Mouse (Mus musculus): ENCODE measurements at regions not wholly inside any gene's neighbourhood (a gene's known extent, or its start where the extent isn't known, plus 50 kb on each side); places are given as distances from the start of the nearest gene placed in this dataset.

DNA sequence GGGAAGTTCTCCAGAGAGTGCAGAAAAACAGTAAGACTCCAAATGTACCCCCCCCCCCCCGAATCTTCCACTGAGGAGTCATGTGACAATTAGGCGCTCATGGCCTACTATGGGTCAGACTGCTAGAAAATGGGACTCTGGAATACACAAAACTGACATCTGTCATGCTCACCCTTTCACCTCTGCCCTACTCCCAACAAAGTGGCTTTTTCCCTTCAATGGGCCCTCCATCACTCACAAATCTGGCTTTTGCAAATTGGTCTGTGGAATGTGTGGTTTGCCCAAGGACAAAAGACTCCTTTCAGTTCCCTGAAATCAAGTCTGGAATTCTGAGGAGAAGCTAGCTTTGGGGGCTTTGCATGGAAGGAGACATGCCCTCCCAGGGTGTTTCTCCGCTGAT, 109.0 kb downstream of the Sox4 start:
- in situ Hi-C loops (cut with MboI; ENCODE audit: low pct_ligation_motif_present, low pct_unique_long_range_greater_than_20kb, low sequenced_read_pairs) (no loop called here), dilution Hi-C loops (cut with MboI; ENCODE audit: extremely low pct_ligation_motif_present, extremely low pct_unique_long_range_greater_than_20kb, low sequenced_read_pairs) (no loop called here)
- peaks cover 5 to 12% of the 10 kb centered on the region in 2 experiments; a peak in 2 of 4 replicates for H3K4me1 ChIP-seq (ENCODE audit: control insufficient read depth in 1 of 2, insufficient read depth in 2 of 2)
- no peak for TF ChIP-seq PAX5 (IDR thresholded peaks at IDR 0.05; ENCODE audit: low read length)
- TF ChIP-seq E2F4 (IDR thresholded peaks at IDR 0.05; ENCODE audit: insufficient replicate concordance, low read depth, low read length) = no peak
- no peak for TF ChIP-seq MAFK (IDR thresholded peaks at IDR 0.05; ENCODE audit: insufficient replicate concordance, low read length)
- no peak for TF ChIP-seq SMC3 (IDR thresholded peaks at IDR 0.05; ENCODE audit: low read depth, low read length)
- TF ChIP-seq MAZ (IDR thresholded peaks at IDR 0.05; ENCODE audit: low read depth, low read length) = no peak
- no peak for TF ChIP-seq SIN3A (IDR thresholded peaks at IDR 0.05; ENCODE audit: low read length)
- TF ChIP-seq JUND (conservative IDR thresholded peaks at IDR 0.05; ENCODE audit: low read depth, low read length) = no peak
- TF ChIP-seq KAT2A (IDR thresholded peaks at IDR 0.05; ENCODE audit: insufficient replicate concordance, low read length) = no peak
- no peak for TF ChIP-seq ETS1 (conservative IDR thresholded peaks at IDR 0.05; ENCODE audit: low read depth, low read length)
- TF ChIP-seq POLR2A (IDR thresholded peaks at IDR 0.05; ENCODE audit: low read depth, low read length) = no peak
- no peak for TF ChIP-seq IRF4 (IDR thresholded peaks at IDR 0.05; ENCODE audit: low read depth, low read length)
- H3K4me2 ChIP-seq (ENCODE audit: insufficient read depth, low read depth, poor library complexity, severe bottlenecking) = no peak overlapping the region
- no peaks in the 10 kb centered on the region for H3K79me2 ChIP-seq (replicated peaks; ENCODE audit: control insufficient read depth, extremely low read depth, insufficient read depth, poor library complexity, severe bottlenecking)
- no peak overlapping the region for H3K27ac ChIP-seq (ENCODE audit: insufficient read depth, low read depth)
- no peak overlapping the region for H3K9ac ChIP-seq (ENCODE audit: insufficient read depth, low read depth)
- no peak overlapping the region for H3K4me3 ChIP-seq (replicated peaks in 1 of 3; ENCODE audit: low read depth in 2 of 3, low read length in 2 of 3, poor library complexity in 1 of 3)
- no peak for DNase-seq (ENCODE audit: extremely low read depth)
- no peaks in the 10 kb centered on the region for H3K27me3 ChIP-seq (replicated peaks)
- no peaks in the 10 kb centered on the region for H3K36me3 ChIP-seq (replicated peaks in 1 of 2; ENCODE audit: control insufficient read depth in 1 of 2, insufficient read depth in 1 of 2, low read length in 1 of 2)
- no peaks in the 10 kb centered on the region for H3K9me3 ChIP-seq (replicated peaks; ENCODE audit: low read length)

DNA sequence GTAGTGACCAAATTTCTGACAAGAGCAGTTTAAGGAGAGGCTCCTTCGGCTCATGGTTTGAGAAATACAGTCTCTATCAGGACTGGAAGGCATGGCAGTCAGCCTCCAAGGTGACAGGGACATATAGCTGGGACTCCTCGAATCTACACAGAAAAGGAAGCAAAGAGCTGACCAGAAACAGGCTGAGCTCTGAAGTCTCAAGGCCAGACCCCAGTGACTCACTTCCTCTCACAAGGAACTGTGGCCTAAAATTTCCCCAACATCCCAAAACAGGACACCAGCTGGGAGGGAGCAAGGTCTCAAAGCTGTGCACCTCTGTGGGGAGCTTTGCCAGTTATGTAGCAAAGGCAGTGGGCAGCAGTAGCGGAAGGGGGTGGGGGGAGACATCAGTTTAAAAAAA, 110.7 kb downstream of the Sox4 start:
- dilution Hi-C loops (cut with MboI; ENCODE audit: extremely low pct_ligation_motif_present, extremely low pct_unique_long_range_greater_than_20kb, low sequenced_read_pairs) (no loop called here), in situ Hi-C loops (cut with MboI; ENCODE audit: low pct_ligation_motif_present, low pct_unique_long_range_greater_than_20kb, low sequenced_read_pairs) (no loop called here)
- H3K4me2 ChIP-seq (ENCODE audit: insufficient read depth, low read depth, poor library complexity, severe bottlenecking) = no peak overlapping the region

More for the DNA sequence above, 110.7 kb downstream of the Sox4 start:
- Histone ChIP-seq H3K36me3 (replicated peaks in 1 of 2; ENCODE audit: control insufficient read depth in 1 of 2, insufficient read depth in 1 of 2, low read length in 1 of 2) (no peaks in the 10 kb centered on the region), H3K4me3 (replicated peaks in 1 of 3; ENCODE audit: low read depth in 2 of 3, low read length in 2 of 3, poor library complexity in 1 of 3) (no peak overlapping the region), H3K4me1 (ENCODE audit: control insufficient read depth in 1 of 2, insufficient read depth in 2 of 2) (peaks cover 5 to 12% of the 10 kb centered on the region in 2 experiments; a peak in 2 of 4 replicates), H3K27me3 (replicated peaks) (no peaks in the 10 kb centered on the region), H3K79me2 (replicated peaks; ENCODE audit: control insufficient read depth, extremely low read depth, insufficient read depth, poor library complexity, severe bottlenecking) (no peaks in the 10 kb centered on the region), H3K27ac (ENCODE audit: insufficient read depth, low read depth) (no peak overlapping the region), H3K9me3 (replicated peaks; ENCODE audit: low read length) (no peaks in the 10 kb centered on the region), H3K9ac (ENCODE audit: insufficient read depth, low read depth) (no peak overlapping the region)
- DNase-seq (ENCODE audit: extremely low read depth) = peak; percentile 17
- no peak for TF ChIP-seq JUN (IDR thresholded peaks at IDR 0.05; ENCODE audit: insufficient read depth, low read depth, low read length)
- TF ChIP-seq PAX5 (IDR thresholded peaks at IDR 0.05; ENCODE audit: low read length) = no peak
- no peak for TF ChIP-seq RCOR1 (conservative IDR thresholded peaks at IDR 0.05; ENCODE audit: low read depth, low read length)
- TF ChIP-seq NELFE (IDR thresholded peaks at IDR 0.05; ENCODE audit: low read depth, low read length) = no peak
- no peak for TF ChIP-seq ZC3H11A (IDR thresholded peaks at IDR 0.05; ENCODE audit: low read depth, low read length)
- no peak for TF ChIP-seq MYC (IDR thresholded peaks at IDR 0.05; ENCODE audit: low read depth, low read length)
- no peak for TF ChIP-seq TCF12 (IDR thresholded peaks at IDR 0.05; ENCODE audit: low read depth, low read length)
- no peak for TF ChIP-seq MEF2A (IDR thresholded peaks at IDR 0.05; ENCODE audit: borderline replicate concordance, low read depth, low read length)
- no peak for TF ChIP-seq USF1 (IDR thresholded peaks at IDR 0.05; ENCODE audit: low read depth, low read length)
- TF ChIP-seq CTCF (conservative IDR thresholded peaks at IDR 0.05 in 1 of 2, IDR thresholded peaks at IDR 0.05 in 1 of 2; ENCODE audit: low read depth in 2 of 2, low read length in 2 of 2) = no peak
- TF ChIP-seq MAFK (IDR thresholded peaks at IDR 0.05; ENCODE audit: insufficient replicate concordance, low read length) = no peak
- no peak for TF ChIP-seq IRF4 (IDR thresholded peaks at IDR 0.05; ENCODE audit: low read depth, low read length)
- TF ChIP-seq USF2 (conservative IDR thresholded peaks at IDR 0.05; ENCODE audit: low read depth, low read length) = no peak
- TF ChIP-seq POLR2AphosphoS2 (IDR thresholded peaks at IDR 0.05; ENCODE audit: low read depth, low read length) = no peak

All from CH12.LX (cell line).